Mouse (Mus musculus) intestine, embryonic 16.5 days (tissue): Measurements from ENCODE around the gene Prlh. TPM values are rescaled to one million over a fixed set of nuclear protein-coding genes. Genes with fewer than 3 reads are reported as not detected.

Source experiments
- ATAC-seq: fragments of 200-750 bp; cut with Nextera tagmentation; 2 replicates; pipeline ENCODE4 v1.8.0; 2017; ENCODE audit warnings: moderate TSS enrichment, moderate library complexity
- H3K27ac ChIP-seq: fragments of 300-500 bp; sonication (generic); 2 replicates; pipeline ENCODE4 v1.5.1; 2014; ENCODE audit warnings: mild to moderate bottlenecking, low read length
- H3K27me3 ChIP-seq: fragments of 300-500 bp; sonication (generic); replicated peaks from 2 replicates; pipeline ENCODE4 v1.6.1; 2014; ENCODE audit warnings: low read length, control low read depth, mixed read lengths; ENCODE audit not compliant: control insufficient read depth, insufficient read depth
- H3K36me3 ChIP-seq: fragments of 300-500 bp; sonication (generic); 2 replicates; pipeline ENCODE4 v1.6.1; 2014; ENCODE audit warnings: low read length, control low read depth; ENCODE audit not compliant: control insufficient read depth, insufficient read depth
- H3K4me1 ChIP-seq: fragments of 300-500 bp; sonication (generic); 2 replicates; pipeline ENCODE4 v1.6.1; 2014; ENCODE audit warnings: low read length, control low read depth, mixed read lengths; ENCODE audit not compliant: control insufficient read depth, insufficient read depth
- H3K4me2 ChIP-seq: fragments of 300-500 bp; sonication (generic); 2 replicates; pipeline ENCODE4 v1.6.1; 2014; ENCODE audit warnings: low read depth, low read length, control low read depth
- H3K4me3 ChIP-seq: fragments of 300-500 bp; sonication (generic); 2 replicates; pipeline ENCODE4 v1.5.1; 2014; ENCODE audit warnings: mild to moderate bottlenecking, low read length
- H3K9ac ChIP-seq: fragments of 300-500 bp; sonication (generic); 2 replicates; pipeline ENCODE4 v1.6.1; 2014; ENCODE audit warnings: low read depth, low read length
- H3K9me3 ChIP-seq: fragments of 300-500 bp; sonication (generic); 2 replicates; pipeline ENCODE4 v1.6.1; 2016; ENCODE audit warnings: low read length, control low read depth; ENCODE audit not compliant: control insufficient read depth
- WGBS: fragments of 180-500 bp; shearing (Covaris S2); extraction: QIAGEN DNeasy Blood & Tissue Kit; methylation state at CpG from one replicate; pipeline ENCODE4 v1.1.7; 2014; 5-methylcytosine and 5-hydroxymethylcytosine counted together
- polyA plus RNA-seq: library from polyadenylated mRNA; unstranded; fragments of >200 nt; fragmentation: Nextera tagmentation; extraction: Ambion mirVana; gene quantifications from 2 replicates; pipeline ENCODE4 v1.2.1, GENCODE M21; 2015

The Prlh gene
- not detected in 2 replicates for polyA plus RNA-seq

- H3K9me3 ChIP-seq: no peaks in the 10 kb centered on the region
- 85% methylated on average over 8 of the region's 8 CpGs for WGBS
- H3K9ac ChIP-seq: no peak within 1 kb of the TSS
- no peaks in the 10 kb centered on the region for H3K27me3 ChIP-seq
- no peak within 1 kb of the TSS for H3K27ac ChIP-seq
- no peak within 1 kb of the TSS for H3K4me3 ChIP-seq
- no peaks in the 10 kb centered on the region for H3K4me1 ChIP-seq
- no peaks in the 10 kb centered on the region for H3K36me3 ChIP-seq
- no peak within 1 kb of the TSS for H3K4me2 ChIP-seq
- ATAC-seq: no peak
Measured at GRCm38 (mm10) chr1:90952808-90953207, at the start of gene Prlh. Prlh (plus strand) TSS chr1:90953108.

GRCm38 (mm10) chr1:90903211-90903945, 49.5 kb upstream of the Prlh start:
- Histone ChIP-seq H3K36me3 (no peaks in the 10 kb centered on the region), H3K4me2 (no peak overlapping the region), H3K9ac (no peak overlapping the region), H3K27me3 (no peaks in the 10 kb centered on the region), H3K27ac (peak overlapping the region; percentile 81), H3K4me1 (peaks cover 20% of the 10 kb centered on the region), H3K9me3 (no peaks in the 10 kb centered on the region), H3K4me3 (no peak overlapping the region)
- 42% methylated on average over 3 of the region's 3 CpGs for WGBS
- ATAC-seq: 0 out of 2 replicates have a peak, but pooled peaks have one; percentile 3

- H3K4me3 ChIP-seq: no peak overlapping the region
- no peaks in the 10 kb centered on the region for H3K36me3 ChIP-seq
- no peak overlapping the region for H3K4me2 ChIP-seq
- H3K27ac ChIP-seq: peak overlapping the region; percentile 81
- no peaks in the 10 kb centered on the region for H3K27me3 ChIP-seq
- H3K9ac ChIP-seq: no peak overlapping the region
- ATAC-seq: peak; percentile 79
- H3K4me1 ChIP-seq: peaks cover 23% of the 10 kb centered on the region
- no peaks in the 10 kb centered on the region for H3K9me3 ChIP-seq
- 46% methylated on average over 8 of the region's 8 CpGs for WGBS
Measured at GRCm38 (mm10) chr1:90903971-90904458, 48.9 kb upstream of the Prlh start.

- no peak for ATAC-seq
- WGBS: 76% methylated on average over 7 of the region's 7 CpGs
- Histone ChIP-seq H3K27ac (peak overlapping the region; percentile 85), H3K9ac (no peak overlapping the region), H3K36me3 (no peaks in the 10 kb centered on the region), H3K9me3 (no peaks in the 10 kb centered on the region), H3K4me3 (no peak overlapping the region), H3K4me2 (no peak overlapping the region), H3K4me1 (peaks cover 30% of the 10 kb centered on the region), H3K27me3 (no peaks in the 10 kb centered on the region)
Measured at GRCm38 (mm10) chr1:90904729-90905404, 48.0 kb upstream of the Prlh start.

- H3K4me1 ChIP-seq: peaks cover 37% of the 10 kb centered on the region
- ATAC-seq: no peak
- no peaks in the 10 kb centered on the region for H3K9me3 ChIP-seq
- no peak overlapping the region for H3K9ac ChIP-seq
- H3K36me3 ChIP-seq: no peaks in the 10 kb centered on the region
- 18% methylated on average over 2 of the region's 2 CpGs for WGBS
- H3K4me3 ChIP-seq: no peak overlapping the region
- no peak overlapping the region for H3K4me2 ChIP-seq
- H3K27ac ChIP-seq: no peak overlapping the region
- H3K27me3 ChIP-seq: no peaks in the 10 kb centered on the region
Measured at GRCm38 (mm10) chr1:90906357-90906756, 46.6 kb upstream of the Prlh start.

- H3K27me3 ChIP-seq: no peaks in the 10 kb centered on the region
- peak overlapping the region; percentile 76 for H3K27ac ChIP-seq
- ATAC-seq: peak; percentile 47
- no peak overlapping the region for H3K4me3 ChIP-seq
- H3K36me3 ChIP-seq: no peaks in the 10 kb centered on the region
- peak overlapping the region; percentile 26 for H3K9ac ChIP-seq
- H3K9me3 ChIP-seq: no peaks in the 10 kb centered on the region
- peak overlapping the region; percentile 34; the same call in 1 of the 2 replicates for H3K4me2 ChIP-seq
- H3K4me1 ChIP-seq: peaks cover 21% of the 10 kb centered on the region
Measured at GRCm38 (mm10) chr1:90909161-90909560, 43.7 kb upstream of the Prlh start.

GRCm38 (mm10) chr1:90909631-90910152, 43.2 kb upstream of the Prlh start:
- Histone ChIP-seq H3K36me3 (no peaks in the 10 kb centered on the region), H3K9me3 (no peaks in the 10 kb centered on the region), H3K27me3 (no peaks in the 10 kb centered on the region), H3K27ac (peak overlapping the region; percentile 76), H3K4me3 (0 out of 2 replicates have a peak overlapping the region, but pooled peaks have one; percentile 3), H3K4me1 (peaks cover 22% of the 10 kb centered on the region), H3K9ac (peak overlapping the region; percentile 26), H3K4me2 (peak overlapping the region; percentile 34)
- 22% methylated on average over 17 of the region's 17 CpGs for WGBS
- ATAC-seq: peak; percentile 85

- Histone ChIP-seq H3K4me3 (no peak overlapping the region), H3K4me1 (peaks cover 31% of the 10 kb centered on the region), H3K9ac (no peak overlapping the region), H3K4me2 (no peak overlapping the region), H3K9me3 (no peaks in the 10 kb centered on the region), H3K36me3 (no peaks in the 10 kb centered on the region), H3K27me3 (no peaks in the 10 kb centered on the region), H3K27ac (no peak overlapping the region)
- WGBS: 63% methylated on average over 6 of the region's 6 CpGs
- ATAC-seq: no peak
Measured at GRCm38 (mm10) chr1:90913231-90913630, 39.7 kb upstream of the Prlh start.

GRCm38 (mm10) chr1:90914948-90915569, 37.8 kb upstream of the Prlh start, which contains the start of gene Mlph:
Mlph (plus strand) TSS chr1:90915085.
- ATAC-seq: peak; percentile 70
- Histone ChIP-seq H3K36me3 (no peaks in the 10 kb centered on the region), H3K4me1 (peaks cover 19% of the 10 kb centered on the region), H3K9ac (peak within 1 kb of the TSS; percentile 64), H3K27ac (peak within 1 kb of the TSS; percentile 40; the same call in 1 of the 2 replicates), H3K27me3 (no peaks in the 10 kb centered on the region), H3K9me3 (peaks cover 5% of the 10 kb centered on the region; the same call in 1 of the 2 replicates), H3K4me2 (peak within 1 kb of the TSS; percentile 49), H3K4me3 (peak within 1 kb of the TSS; percentile 40)
- 17% methylated on average over 18 of the region's 18 CpGs for WGBS
